Mouse (Mus musculus) MEL (cell line): ENCODE data around the gene Pla2g7. TPM values are rescaled to one million over a fixed set of nuclear protein-coding genes. Genes with fewer than 3 reads are reported as not detected.

Source experiments
- DNase-seq: peaks from one replicate; pipeline ENCODE4 v3.0.0; 2011; ENCODE audit warnings: low read depth, low spot score
- H3K27ac ChIP-seq: 2 replicates; pipeline ENCODE4 v1.5.1; 2012; ENCODE audit warnings: low read depth, mild to moderate bottlenecking, control low read depth, low read length, moderate library complexity; ENCODE audit not compliant: control insufficient read depth
- H3K27me3 ChIP-seq, 2 experiments: fragments of 150-350 bp in 1 of 2; sonication (generic) in 1 of 2; 2 replicates each; pipeline ENCODE4 v1.6.1; 2012; ENCODE audit warnings: low read length in 2 of 2, mild to moderate bottlenecking in 2 of 2, improper control_type of control experiment in 1 of 2, moderate library complexity in 1 of 2; ENCODE audit not compliant: insufficient read depth in 2 of 2, control insufficient read depth in 1 of 2
- H3K36me3 ChIP-seq, 2 experiments: 2 replicates each; pipeline ENCODE4 v1.6.1; 2012 to 2014; ENCODE audit warnings: low read length in 2 of 2, improper control_type of control experiment in 1 of 2, inconsistent platforms in 1 of 2, mild to moderate bottlenecking in 1 of 2; ENCODE audit not compliant: insufficient read depth in 2 of 2, control insufficient read depth in 1 of 2
- H3K4me1 ChIP-seq, 2 experiments: fragments of 150-350 bp in 1 of 2; sonication (generic) in 1 of 2; 2 replicates each; pipeline ENCODE4 v1.6.1; 2012; ENCODE audit warnings: low read length in 2 of 2, improper control_type of control experiment in 1 of 2, mild to moderate bottlenecking in 1 of 2; ENCODE audit not compliant: insufficient read depth in 2 of 2, control insufficient read depth in 1 of 2
- H3K4me3 ChIP-seq, 2 experiments: fragments of 150-350 bp in 1 of 2; sonication (generic) in 1 of 2; 2 replicates each; pipeline ENCODE4 v1.5.1; 2012; ENCODE audit warnings: low read depth in 2 of 2, low read length in 2 of 2, mild to moderate bottlenecking in 2 of 2, moderate library complexity in 2 of 2, control low read depth in 1 of 2, improper control_type of control experiment in 1 of 2; ENCODE audit not compliant: control insufficient read depth in 1 of 2, insufficient read depth in 1 of 2
- H3K79me2 ChIP-seq: 2 replicates; pipeline ENCODE4 v1.6.1; 2012; ENCODE audit warnings: mild to moderate bottlenecking, low read length, moderate library complexity; ENCODE audit not compliant: control insufficient read depth, poor library complexity, insufficient read depth
- H3K9ac ChIP-seq: 2 replicates; pipeline ENCODE4 v1.6.1; 2012; ENCODE audit warnings: low read depth, mild to moderate bottlenecking, control low read depth, low read length, moderate library complexity; ENCODE audit not compliant: control insufficient read depth, poor library complexity, severe bottlenecking
- H3K9me3 ChIP-seq: fragments of 150-350 bp; sonication (generic); replicated peaks from 2 replicates; pipeline ENCODE4 v1.6.1; 2012; ENCODE audit warnings: mild to moderate bottlenecking, low read length, improper control_type of control experiment, moderate library complexity; ENCODE audit not compliant: insufficient read depth
- BHLHE40 ChIP-seq: IDR thresholded peaks from 2 replicates; pipeline ENCODE4 v1.6.1; 2012; ENCODE audit warnings: low read depth, mild to moderate bottlenecking, inconsistent platforms, low read length, improper control_type of control experiment, borderline replicate concordance
- CHD2 ChIP-seq: IDR thresholded peaks from 2 replicates; pipeline ENCODE4 v1.6.1; 2011; ENCODE audit warnings: low read length, improper control_type of control experiment
- EP300 ChIP-seq, 2 experiments: IDR thresholded peaks; 2 replicates each; pipeline ENCODE4 v1.6.1; 2011; ENCODE audit warnings: improper control_type of control experiment in 2 of 2, low read length in 2 of 2, low read depth in 1 of 2, mild to moderate bottlenecking in 1 of 2
- ETS1 ChIP-seq: IDR thresholded peaks from 2 replicates; pipeline ENCODE4 v1.6.1; 2012; ENCODE audit warnings: low read depth, mild to moderate bottlenecking, inconsistent platforms, low read length, improper control_type of control experiment, moderate library complexity
- GABPA ChIP-seq: IDR thresholded peaks from 2 replicates; pipeline ENCODE4 v1.6.1; 2012; ENCODE audit warnings: low read depth, mild to moderate bottlenecking, inconsistent platforms, low read length, improper control_type of control experiment, moderate library complexity
- HCFC1 ChIP-seq: IDR thresholded peaks from 2 replicates; pipeline ENCODE4 v1.6.1; 2012; ENCODE audit warnings: low read depth, mild to moderate bottlenecking, inconsistent platforms, low read length, improper control_type of control experiment, moderate library complexity
- JUND ChIP-seq: IDR thresholded peaks from 2 replicates; pipeline ENCODE4 v1.6.1; 2011; ENCODE audit warnings: low read depth, mild to moderate bottlenecking, improper control_type of control experiment, low read length
- KAT2A ChIP-seq: conservative IDR thresholded peaks from 2 replicates; pipeline ENCODE4 v1.6.1; 2012; ENCODE audit warnings: low read depth, low read length, improper control_type of control experiment, inconsistent platforms
- MAFK ChIP-seq: IDR thresholded peaks from 2 replicates; pipeline ENCODE4 v1.6.1; 2011; ENCODE audit warnings: low read depth, mild to moderate bottlenecking, low read length, improper control_type of control experiment, borderline replicate concordance
- MAZ ChIP-seq: IDR thresholded peaks from 2 replicates; pipeline ENCODE4 v1.6.1; 2012; ENCODE audit warnings: low read depth, mild to moderate bottlenecking, inconsistent platforms, low read length, improper control_type of control experiment
- MYB ChIP-seq: IDR thresholded peaks from 2 replicates; pipeline ENCODE4 v1.6.1; 2011; ENCODE audit warnings: mild to moderate bottlenecking, low read depth, low read length, improper control_type of control experiment
- MYC ChIP-seq: IDR thresholded peaks from 2 replicates; pipeline ENCODE4 v1.6.1; 2011; ENCODE audit warnings: low read depth, mild to moderate bottlenecking, low read length, improper control_type of control experiment, moderate library complexity
- NRF1 ChIP-seq: IDR thresholded peaks from 2 replicates; pipeline ENCODE4 v1.6.1; 2014; ENCODE audit warnings: low read depth, mild to moderate bottlenecking, inconsistent platforms, low read length, improper control_type of control experiment, moderate library complexity; ENCODE audit not compliant: poor library complexity, insufficient read depth, severe bottlenecking
- POLR2A ChIP-seq, 2 experiments: IDR thresholded peaks; 2 replicates each; pipeline ENCODE4 v1.6.1; 2011 to 2012; ENCODE audit warnings: low read length in 2 of 2, mild to moderate bottlenecking in 2 of 2, control low read depth in 1 of 2, improper control_type of control experiment in 1 of 2, low read depth in 1 of 2, moderate library complexity in 1 of 2; ENCODE audit not compliant: control insufficient read depth in 1 of 2, insufficient read depth in 1 of 2, poor library complexity in 1 of 2
- POLR2AphosphoS5 ChIP-seq: IDR thresholded peaks from 2 replicates; pipeline ENCODE4 v1.6.1; 2012; ENCODE audit warnings: low read depth, borderline replicate concordance, mild to moderate bottlenecking, inconsistent platforms, low read length, moderate library complexity, mixed read lengths
- RAD21 ChIP-seq: IDR thresholded peaks from 2 replicates; pipeline ENCODE4 v1.6.1; 2011; ENCODE audit warnings: mild to moderate bottlenecking, low read depth, low read length, improper control_type of control experiment
- RCOR1 ChIP-seq: IDR thresholded peaks from 2 replicates; pipeline ENCODE4 v1.6.1; 2012; ENCODE audit warnings: low read depth, mild to moderate bottlenecking, inconsistent platforms, low read length, improper control_type of control experiment
- SIN3A ChIP-seq: IDR thresholded peaks from 2 replicates; pipeline ENCODE4 v1.6.1; 2012; ENCODE audit warnings: low read length, improper control_type of control experiment, inconsistent platforms
- TAL1 ChIP-seq: IDR thresholded peaks from 2 replicates; pipeline ENCODE4 v1.6.1; 2012; ENCODE audit warnings: mild to moderate bottlenecking, inconsistent platforms, low read length, moderate library complexity, mixed read lengths
- UBTF ChIP-seq: IDR thresholded peaks from 2 replicates; pipeline ENCODE4 v1.6.1; 2012; ENCODE audit warnings: low read depth, mild to moderate bottlenecking, inconsistent platforms, low read length, improper control_type of control experiment, moderate library complexity, borderline replicate concordance; ENCODE audit not compliant: insufficient read depth
- polyA plus RNA-seq, 2 experiments: library from polyadenylated mRNA; stranded (reverse) in 1 of 2; unstranded in 1 of 2; fragments of >175 nt in 1 of 2; fragments of >200 nt in 1 of 2; gene quantifications; 2 replicates each; pipeline versions ENCODE4 v1.2.1 to v1.2.4; 2012; ENCODE audit warnings: low replicate concordance in 2 of 2, low read depth in 1 of 2; ENCODE audit not compliant: insufficient read length in 2 of 2, insufficient read depth in 1 of 2, missing spikeins in 1 of 2
- total RNA-seq: library from RNA; depleted of rRNA; stranded (reverse); fragments of 300-350 nt; gene quantifications from 2 replicates; pipeline ENCODE4 v1.2.3, GENCODE M21; 2012

Pla2g7 gene
- total and polyA plus RNA-seq, 3 experiments, result not detected

DNA sequence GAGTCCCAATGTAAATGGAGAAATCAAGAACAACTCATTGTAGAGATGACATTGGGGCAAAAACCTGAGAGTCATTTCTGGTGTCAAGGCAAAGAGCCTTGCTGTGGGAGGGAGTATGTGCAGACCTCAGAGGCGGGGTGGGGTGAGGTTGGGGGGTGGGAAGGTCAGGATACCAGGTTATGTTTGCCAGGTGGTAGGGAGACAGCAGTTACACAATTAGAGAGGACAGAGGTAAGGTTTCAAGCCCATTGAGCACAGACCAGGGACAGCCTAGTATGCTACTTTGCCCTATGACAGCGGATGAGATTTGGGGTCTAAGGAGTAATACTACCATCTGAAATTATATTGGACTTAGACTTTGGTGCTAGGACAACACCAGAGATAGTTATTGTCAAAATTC is 19.4 kb downstream of the Pla2g7 start:
- H3K4me3 ChIP-seq, result no peak overlapping the region
- H3K9me3 ChIP-seq, result no peaks in the 10 kb centered on the region
- no peak for DNase-seq
- H3K9ac ChIP-seq, result no peak overlapping the region
- H3K36me3 ChIP-seq, result no peaks in the 10 kb centered on the region
- H3K4me1 ChIP-seq, result no peaks in the 10 kb centered on the region
- H3K27ac ChIP-seq, result no peak overlapping the region
- no peak for TF ChIP-seq POLR2A (IDR thresholded peaks at IDR 0.05; ENCODE audit: control insufficient read depth in 1 of 2, insufficient read depth in 1 of 2, low read depth in 1 of 2, low read length in 2 of 2, poor library complexity in 1 of 2)
- TF ChIP-seq KAT2A, result no peak
- TF ChIP-seq UBTF, result no peak
- no peak for TF ChIP-seq EP300 (IDR thresholded peaks at IDR 0.05; ENCODE audit: low read depth in 1 of 2, low read length in 2 of 2)
- no peak for TF ChIP-seq JUND
- TF ChIP-seq CHD2, result no peak
- TF ChIP-seq HCFC1, result no peak
- no peak for TF ChIP-seq ETS1
- TF ChIP-seq MYB, result no peak
- no peak for TF ChIP-seq TAL1
- no peak for TF ChIP-seq NRF1
- no peak for TF ChIP-seq RAD21
- TF ChIP-seq BHLHE40, result no peak
- TF ChIP-seq MAFK, result no peak
- TF ChIP-seq SIN3A, result no peak
- TF ChIP-seq, all 39 proteins: peak for 0
- H3K79me2 ChIP-seq, result no peaks in the 10 kb centered on the region
- H3K27me3 ChIP-seq, result no peaks in the 10 kb centered on the region

DNA sequence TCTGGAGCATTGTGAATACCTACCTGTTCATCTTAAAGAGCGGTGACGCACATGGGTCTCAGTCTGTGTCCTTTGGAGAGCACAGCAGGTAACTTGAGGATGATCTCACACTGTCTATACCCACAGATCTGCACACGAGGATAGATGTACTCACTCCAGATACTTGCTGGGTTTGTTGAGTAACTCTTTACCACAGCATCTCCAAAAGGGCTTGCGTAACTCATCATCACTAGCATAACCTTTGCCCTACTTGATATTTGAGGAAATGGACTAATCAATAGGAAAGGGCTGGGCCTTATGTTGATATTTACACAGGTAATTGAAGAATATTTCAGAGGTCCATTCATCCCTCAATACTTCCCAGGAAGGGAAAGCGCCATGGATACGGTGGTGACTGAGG is 21.9 kb downstream of the Pla2g7 start:
- H3K4me3 ChIP-seq, result no peak overlapping the region
- no peak for TF ChIP-seq MAZ
- no peaks in the 10 kb centered on the region for H3K36me3 ChIP-seq
- no peaks in the 10 kb centered on the region for H3K4me1 ChIP-seq
- DNase-seq, result no peak
- no peaks in the 10 kb centered on the region for H3K9me3 ChIP-seq
- H3K9ac ChIP-seq, result no peak overlapping the region
- H3K27me3 ChIP-seq, result no peaks in the 10 kb centered on the region
- no peaks in the 10 kb centered on the region for H3K79me2 ChIP-seq
- H3K27ac ChIP-seq, result no peak overlapping the region

GRCm38 (mm10) chr17:43590531-43590930 is 22.6 kb downstream of the Pla2g7 start:
- H3K4me1 ChIP-seq, result no peaks in the 10 kb centered on the region
- TF ChIP-seq KAT2A (no peak), JUND (no peak), POLR2AphosphoS5 (no peak), MAZ (no peak), GABPA (no peak), CHD2 (no peak), RCOR1 (no peak), MYC (no peak)
- no peak for DNase-seq
- H3K4me3 ChIP-seq, result no peak overlapping the region
- H3K9me3 ChIP-seq, result no peaks in the 10 kb centered on the region
- H3K9ac ChIP-seq, result no peak overlapping the region
- no peak overlapping the region for H3K27ac ChIP-seq
- no peaks in the 10 kb centered on the region for H3K36me3 ChIP-seq
- no peaks in the 10 kb centered on the region for H3K79me2 ChIP-seq
- no peaks in the 10 kb centered on the region for H3K27me3 ChIP-seq
